Mouse (Mus musculus): ENCODE measurements around the gene Plxnd1. TPM values are rescaled to one million over a fixed set of nuclear protein-coding genes. Genes with fewer than 3 reads are reported as not detected.

Plxnd1 gene
- polyA plus RNA-seq (2015; fragmentation: Nextera tagmentation; extraction: Ambion mirVana): 17.0 and 29.6 TPM in 2 replicates

GRCm38 (mm10) chr6:115994877-115995520 lies at the start of gene Plxnd1:
Gene Plxnd1, minus strand, starts transcription at chr6:115995005.

DNA sequence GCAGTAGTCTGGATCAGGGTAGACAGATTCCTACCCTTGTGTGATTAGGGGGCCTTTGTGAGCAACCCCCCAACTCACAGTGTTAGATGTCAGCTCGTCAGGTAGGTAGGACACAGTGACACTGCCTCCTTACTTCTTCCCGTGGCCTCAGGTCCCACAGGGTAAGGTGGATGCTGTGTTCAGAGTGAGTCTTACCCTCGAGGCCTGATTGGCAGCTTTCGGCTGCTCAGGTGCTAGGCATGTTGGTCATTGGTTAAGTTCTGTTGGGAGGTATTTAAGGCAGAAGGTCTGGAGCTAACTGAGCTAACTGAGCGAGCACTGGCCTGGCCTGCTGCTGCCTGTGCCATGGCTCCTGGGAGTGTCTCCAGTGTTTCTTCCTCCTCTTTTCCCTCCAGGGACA lies 50.2 kb downstream of the Plxnd1 start, which contains the start of gene H1foo:
Gene H1foo (plus strand): TSS at position 301 of the 400 bp plus-strand sequence.

GRCm38 (mm10) chr6:115931639-115932038 lies 63.2 kb downstream of the Plxnd1 start, which contains the start of gene Rho:
Gene Rho, plus strand, starts transcription at chr6:115931748.

Other genes starting within 250 kb of the Plxnd1 start
- gene Tmem40, start 232.6 kb downstream of the Plxnd1 start, polyA plus RNA-seq (2015; fragmentation: Nextera tagmentation; extraction: Ambion mirVana): 3.0 and 3.3 TPM in 2 replicates
- 8.5 and 10.0 TPM in 2 replicates for gene Cand2, start 220.5 kb downstream of the Plxnd1 start, polyA plus RNA-seq (2015; fragmentation: Nextera tagmentation; extraction: Ambion mirVana)
- 2,518 and 3,190 TPM in 2 replicates for gene Rpl32, start 186.3 kb downstream of the Plxnd1 start, polyA plus RNA-seq (2015; fragmentation: Nextera tagmentation; extraction: Ambion mirVana)
- gene Efcab12, start 156.6 kb downstream of the Plxnd1 start, polyA plus RNA-seq (2015; fragmentation: Nextera tagmentation; extraction: Ambion mirVana): 0.62 and 0.66 TPM in 2 replicates
- 7.5 and 8.0 TPM in 2 replicates for gene Mbd4, start 141.6 kb downstream of the Plxnd1 start, polyA plus RNA-seq (2015; fragmentation: Nextera tagmentation; extraction: Ambion mirVana)
- gene Ift122, start 141.5 kb downstream of the Plxnd1 start, polyA plus RNA-seq (2015; fragmentation: Nextera tagmentation; extraction: Ambion mirVana): 12.5 and 15.2 TPM in 2 replicates
- gene Rho, start 63.3 kb downstream of the Plxnd1 start, polyA plus RNA-seq (2015; fragmentation: Nextera tagmentation; extraction: Ambion mirVana): 0.30 and 0.92 TPM in 2 replicates
- gene H1foo, start 50.1 kb downstream of the Plxnd1 start, polyA plus RNA-seq (2015; fragmentation: Nextera tagmentation; extraction: Ambion mirVana): not detected in 2 replicates
- 7.9 and 8.8 TPM in 2 replicates for gene Tmcc1, start 198.5 kb upstream of the Plxnd1 start, polyA plus RNA-seq (2015; fragmentation: Nextera tagmentation; extraction: Ambion mirVana)
- 31.3 and 35.8 TPM in 2 replicates for gene Washc2, start 213.0 kb upstream of the Plxnd1 start, polyA plus RNA-seq (2015; fragmentation: Nextera tagmentation; extraction: Ambion mirVana)